Mouse (Mus musculus) testis, adult 2 months (tissue): ENCODE results near the gene Etv4.

Experiments used
- CTCF ChIP-seq: fragments of 200-500 bp; IDR thresholded peaks from 2 replicates; pipeline ENCODE4 v1.5.1; 2012; ENCODE audit warnings: low read depth, mild to moderate bottlenecking, inconsistent platforms, low read length, moderate library complexity; ENCODE audit not compliant: control insufficient read depth, insufficient read depth, insufficient replicate concordance
- POLR2A ChIP-seq: fragments of 200-500 bp; IDR thresholded peaks from 2 replicates; pipeline ENCODE4 v1.6.1; 2012; ENCODE audit warnings: low read depth, mild to moderate bottlenecking, inconsistent platforms, low read length, moderate library complexity; ENCODE audit not compliant: control insufficient read depth

GRCm38 (mm10) chr11:101790811-101791526, 5.8 kb upstream of the Etv4 start:
- TF ChIP-seq POLR2A (no peak), CTCF (no peak)
